Mouse (Mus musculus): ENCODE measurements around the gene Olfr446. TPM values are rescaled to one million over a fixed set of nuclear protein-coding genes. Genes with fewer than 3 reads are reported as not detected.

Olfr446 gene
- not detected in 2 replicates for polyA plus RNA-seq (2014; fragmentation: Nextera tagmentation; extraction: Ambion mirVana)

GRCm38 (mm10) chr6:42921077-42921476 lies at the start of gene Olfr446:
Gene Olfr446 (plus strand): TSS chr6:42921377.
- Histone ChIP-seq H3K9me3 (replicated peaks; ENCODE audit: control insufficient read depth, low read length) (no peaks in the 10 kb centered on the region), H3K4me1 (ENCODE audit: control insufficient read depth, insufficient read depth, low read length) (no peaks in the 10 kb centered on the region), H3K36me3 (ENCODE audit: control insufficient read depth, insufficient read depth, low read length) (no peaks in the 10 kb centered on the region), H3K4me3 (ENCODE audit: low read depth, low read length) (no peak within 1 kb of the TSS), H3K4me2 (no peak within 1 kb of the TSS), H3K27me3 (ENCODE audit: control insufficient read depth, insufficient read depth, low read length) (no peaks in the 10 kb centered on the region), H3K27ac (ENCODE audit: low read depth, low read length) (no peak within 1 kb of the TSS), H3K9ac (ENCODE audit: low read depth, low read length) (no peak within 1 kb of the TSS)
- ATAC-seq (replicated peaks; ENCODE audit: insufficient number of reproducible peaks, low FRiP score, low TSS enrichment), result no peak
- 66% methylated on average over 2 of the region's 2 CpGs for WGBS (ENCODE audit: insufficient replicate concordance)

- ATAC-seq (replicated peaks; ENCODE audit: insufficient number of reproducible peaks, low FRiP score, low TSS enrichment), result no peak
- Histone ChIP-seq H3K27ac (ENCODE audit: low read depth, low read length) (no peak overlapping the region), H3K27me3 (ENCODE audit: control insufficient read depth, insufficient read depth, low read length) (no peaks in the 10 kb centered on the region)
Observed at GRCm38 (mm10) chr6:42876323-42876722, 44.9 kb upstream of the Olfr446 start.

GRCm38 (mm10) chr6:42890141-42890540 lies 31.0 kb upstream of the Olfr446 start, which contains the start of gene Olfr448:
Gene Olfr448 (plus strand): TSS chr6:42890441.
- H3K4me1 ChIP-seq (ENCODE audit: control insufficient read depth, insufficient read depth, low read length), result no peaks in the 10 kb centered on the region
- 75% methylated on average over 1 of the region's 1 CpGs for WGBS (ENCODE audit: insufficient replicate concordance)
- no peak within 1 kb of the TSS for H3K4me2 ChIP-seq
- H3K27ac ChIP-seq (ENCODE audit: low read depth, low read length), result no peak within 1 kb of the TSS
- no peak within 1 kb of the TSS for H3K9ac ChIP-seq (ENCODE audit: low read depth, low read length)
- H3K9me3 ChIP-seq (replicated peaks; ENCODE audit: control insufficient read depth, low read length), result no peaks in the 10 kb centered on the region
- no peak for ATAC-seq (replicated peaks; ENCODE audit: insufficient number of reproducible peaks, low FRiP score, low TSS enrichment)
- no peaks in the 10 kb centered on the region for H3K27me3 ChIP-seq (ENCODE audit: control insufficient read depth, insufficient read depth, low read length)
- H3K36me3 ChIP-seq (ENCODE audit: control insufficient read depth, insufficient read depth, low read length), result no peaks in the 10 kb centered on the region
- no peak within 1 kb of the TSS for H3K4me3 ChIP-seq (ENCODE audit: low read depth, low read length)

More at GRCm38 (mm10) chr6:42876323-42876722, 44.9 kb upstream of the Olfr446 start:
- Histone ChIP-seq H3K9me3 (replicated peaks; ENCODE audit: control insufficient read depth, low read length) (no peaks in the 10 kb centered on the region), H3K4me3 (ENCODE audit: low read depth, low read length) (no peak overlapping the region), H3K9ac (ENCODE audit: low read depth, low read length) (no peak overlapping the region), H3K36me3 (ENCODE audit: control insufficient read depth, insufficient read depth, low read length) (no peaks in the 10 kb centered on the region), H3K4me2 (no peak overlapping the region), H3K4me1 (ENCODE audit: control insufficient read depth, insufficient read depth, low read length) (no peaks in the 10 kb centered on the region)

- H3K4me1 ChIP-seq (ENCODE audit: control insufficient read depth, insufficient read depth, low read length), result no peaks in the 10 kb centered on the region
- H3K4me3 ChIP-seq (ENCODE audit: low read depth, low read length), result no peak overlapping the region
- H3K36me3 ChIP-seq (ENCODE audit: control insufficient read depth, insufficient read depth, low read length), result no peaks in the 10 kb centered on the region
- no peak overlapping the region for H3K9ac ChIP-seq (ENCODE audit: low read depth, low read length)
- no peaks in the 10 kb centered on the region for H3K27me3 ChIP-seq (ENCODE audit: control insufficient read depth, insufficient read depth, low read length)
- 14% methylated on average over 1 of the region's 1 CpGs for WGBS (ENCODE audit: insufficient replicate concordance)
- no peak overlapping the region for H3K4me2 ChIP-seq
- ATAC-seq (replicated peaks; ENCODE audit: insufficient number of reproducible peaks, low FRiP score, low TSS enrichment), result no peak
- H3K9me3 ChIP-seq (replicated peaks; ENCODE audit: control insufficient read depth, low read length), result no peaks in the 10 kb centered on the region
- no peak overlapping the region for H3K27ac ChIP-seq (ENCODE audit: low read depth, low read length)
Observed at GRCm38 (mm10) chr6:42900345-42900744, 20.8 kb upstream of the Olfr446 start.

- Histone ChIP-seq H3K9me3 (replicated peaks; ENCODE audit: control insufficient read depth, low read length) (no peaks in the 10 kb centered on the region), H3K27ac (ENCODE audit: low read depth, low read length) (no peak within 1 kb of the TSS), H3K36me3 (ENCODE audit: control insufficient read depth, insufficient read depth, low read length) (no peaks in the 10 kb centered on the region), H3K4me2 (no peak within 1 kb of the TSS), H3K27me3 (ENCODE audit: control insufficient read depth, insufficient read depth, low read length) (no peaks in the 10 kb centered on the region), H3K9ac (ENCODE audit: low read depth, low read length) (no peak within 1 kb of the TSS), H3K4me1 (ENCODE audit: control insufficient read depth, insufficient read depth, low read length) (no peaks in the 10 kb centered on the region), H3K4me3 (ENCODE audit: low read depth, low read length) (no peak within 1 kb of the TSS)
- no peak for ATAC-seq (replicated peaks; ENCODE audit: insufficient number of reproducible peaks, low FRiP score, low TSS enrichment)
Observed at GRCm38 (mm10) chr6:42908578-42908977, 12.6 kb upstream of the Olfr446 start, which contains the start of gene Olfr447. Gene Olfr447 (plus strand): TSS chr6:42908878.

- Histone ChIP-seq H3K36me3 (ENCODE audit: control insufficient read depth, insufficient read depth, low read length) (no peaks in the 10 kb centered on the region), H3K4me2 (no peak within 1 kb of the TSS), H3K27me3 (ENCODE audit: control insufficient read depth, insufficient read depth, low read length) (no peaks in the 10 kb centered on the region), H3K4me1 (ENCODE audit: control insufficient read depth, insufficient read depth, low read length) (no peaks in the 10 kb centered on the region), H3K4me3 (ENCODE audit: low read depth, low read length) (no peak within 1 kb of the TSS), H3K27ac (ENCODE audit: low read depth, low read length) (no peak within 1 kb of the TSS), H3K9ac (ENCODE audit: low read depth, low read length) (no peak within 1 kb of the TSS), H3K9me3 (replicated peaks; ENCODE audit: control insufficient read depth, low read length) (no peaks in the 10 kb centered on the region)
- 66% methylated on average over 1 of the region's 1 CpGs for WGBS (ENCODE audit: insufficient replicate concordance)
- ATAC-seq (replicated peaks; ENCODE audit: insufficient number of reproducible peaks, low FRiP score, low TSS enrichment), result no peak
Observed at GRCm38 (mm10) chr6:42948767-42949166, 27.6 kb downstream of the Olfr446 start, which contains the start of gene Olfr444. Gene Olfr444 (plus strand): TSS chr6:42949067.

- Histone ChIP-seq H3K9ac (ENCODE audit: low read depth, low read length) (no peak overlapping the region), H3K9me3 (replicated peaks; ENCODE audit: control insufficient read depth, low read length) (no peaks in the 10 kb centered on the region), H3K4me3 (ENCODE audit: low read depth, low read length) (no peak overlapping the region), H3K36me3 (ENCODE audit: control insufficient read depth, insufficient read depth, low read length) (no peaks in the 10 kb centered on the region), H3K4me2 (no peak overlapping the region), H3K27ac (ENCODE audit: low read depth, low read length) (no peak overlapping the region), H3K4me1 (ENCODE audit: control insufficient read depth, insufficient read depth, low read length) (no peaks in the 10 kb centered on the region), H3K27me3 (ENCODE audit: control insufficient read depth, insufficient read depth, low read length) (no peaks in the 10 kb centered on the region)
- no peak for ATAC-seq (replicated peaks; ENCODE audit: insufficient number of reproducible peaks, low FRiP score, low TSS enrichment)
Observed at GRCm38 (mm10) chr6:42980377-42980776, 59.2 kb downstream of the Olfr446 start.

Other genes starting within 250 kb of the Olfr446 start
- 56.2 and 61.3 TPM in 2 replicates for gene Tcaf1, start 211.3 kb upstream of the Olfr446 start, polyA plus RNA-seq (2014; fragmentation: Nextera tagmentation; extraction: Ambion mirVana)
- not detected in 2 replicates for gene Olfr453, start 182.0 kb upstream of the Olfr446 start, polyA plus RNA-seq (2014; fragmentation: Nextera tagmentation; extraction: Ambion mirVana)
- not detected in 2 replicates for gene Olfr38, start 165.0 kb upstream of the Olfr446 start, polyA plus RNA-seq (2014; fragmentation: Nextera tagmentation; extraction: Ambion mirVana)
- gene Olfr452, start 136.3 kb upstream of the Olfr446 start, polyA plus RNA-seq (2014; fragmentation: Nextera tagmentation; extraction: Ambion mirVana), result not detected in 2 replicates
- not detected in 2 replicates for gene Olfr450, start 109.4 kb upstream of the Olfr446 start, polyA plus RNA-seq (2014; fragmentation: Nextera tagmentation; extraction: Ambion mirVana)
- not detected in 2 replicates for gene Olfr449, start 87.0 kb upstream of the Olfr446 start, polyA plus RNA-seq (2014; fragmentation: Nextera tagmentation; extraction: Ambion mirVana)
- not detected in 2 replicates for gene Olfr448, start 30.9 kb upstream of the Olfr446 start, polyA plus RNA-seq (2014; fragmentation: Nextera tagmentation; extraction: Ambion mirVana)
- not detected in 2 replicates for gene Olfr447, start 12.5 kb upstream of the Olfr446 start, polyA plus RNA-seq (2014; fragmentation: Nextera tagmentation; extraction: Ambion mirVana)
- gene Olfr444, start 27.7 kb downstream of the Olfr446 start, polyA plus RNA-seq (2014; fragmentation: Nextera tagmentation; extraction: Ambion mirVana), result not detected in 2 replicates
- gene Olfr441, start 185.0 kb downstream of the Olfr446 start, polyA plus RNA-seq (2014; fragmentation: Nextera tagmentation; extraction: Ambion mirVana), result not detected in 2 replicates
- not detected in 2 replicates for gene Olfr237-ps1, start 225.2 kb downstream of the Olfr446 start, polyA plus RNA-seq (2014; fragmentation: Nextera tagmentation; extraction: Ambion mirVana)
- gene Olfr437, start 241.9 kb downstream of the Olfr446 start, polyA plus RNA-seq (2014; fragmentation: Nextera tagmentation; extraction: Ambion mirVana), result not detected in 2 replicates

Measured in heart, embryonic 11.5 days (tissue).